Mouse (Mus musculus): ENCODE data around the gene Urgcp. TPM values are rescaled to one million over a fixed set of nuclear protein-coding genes. Genes with fewer than 3 reads are reported as not detected.

Urgcp gene
- polyA plus RNA-seq, 1 experiment = 0.51 TPM

- no peaks in the 10 kb centered on the region for H3K9me3 ChIP-seq (ENCODE audit: control insufficient read depth, low read length)
- H3K4me3 ChIP-seq (replicated peaks) = peak overlapping the region; percentile 98
- peaks cover 22% of the 10 kb centered on the region for H3K36me3 ChIP-seq (ENCODE audit: control insufficient read depth)
- H3K4me1 ChIP-seq (ENCODE audit: control insufficient read depth) = peaks cover 28% of the 10 kb centered on the region
- TF ChIP-seq GATA1 (IDR thresholded peaks at IDR 0.05; ENCODE audit: low read length) = no peak
- no peaks in the 10 kb centered on the region for H3K27me3 ChIP-seq (ENCODE audit: control insufficient read depth)
These were observed 56.2 kb downstream of the Urgcp start for GRCm38 (mm10) chr11:5705972-5706371.

- Histone ChIP-seq H3K4me1 (ENCODE audit: control insufficient read depth) (peaks cover 31% of the 10 kb centered on the region), H3K9me3 (ENCODE audit: control insufficient read depth, low read length) (no peaks in the 10 kb centered on the region), H3K4me3 (replicated peaks) (no peak overlapping the region), H3K27me3 (ENCODE audit: control insufficient read depth) (no peaks in the 10 kb centered on the region), H3K36me3 (ENCODE audit: control insufficient read depth) (peaks cover 22% of the 10 kb centered on the region)
- TF ChIP-seq TAL1 (IDR thresholded peaks at IDR 0.05; ENCODE audit: low read length) (no peak), GATA1 (IDR thresholded peaks at IDR 0.05; ENCODE audit: low read length) (no peak)
These were observed 58.8 kb downstream of the Urgcp start for GRCm38 (mm10) chr11:5703341-5703740.

- Histone ChIP-seq H3K4me1 (ENCODE audit: control insufficient read depth) (peaks cover 27% of the 10 kb centered on the region), H3K27me3 (ENCODE audit: control insufficient read depth) (no peaks in the 10 kb centered on the region), H3K9me3 (ENCODE audit: control insufficient read depth, low read length) (no peaks in the 10 kb centered on the region), H3K36me3 (ENCODE audit: control insufficient read depth) (peaks cover 22% of the 10 kb centered on the region), H3K4me3 (replicated peaks) (no peak overlapping the region)
- TF ChIP-seq TAL1 (IDR thresholded peaks at IDR 0.05; ENCODE audit: low read length) (no peak), GATA1 (IDR thresholded peaks at IDR 0.05; ENCODE audit: low read length) (no peak)
These were observed 59.2 kb downstream of the Urgcp start for GRCm38 (mm10) chr11:5702957-5703332.

- peaks cover 22% of the 10 kb centered on the region for H3K36me3 ChIP-seq (ENCODE audit: control insufficient read depth)
- H3K27me3 ChIP-seq (ENCODE audit: control insufficient read depth) = no peaks in the 10 kb centered on the region
- TF ChIP-seq TAL1 (IDR thresholded peaks at IDR 0.05; ENCODE audit: low read length) (no peak), GATA1 (IDR thresholded peaks at IDR 0.05; ENCODE audit: low read length) (no peak)
- H3K9me3 ChIP-seq (ENCODE audit: control insufficient read depth, low read length) = no peaks in the 10 kb centered on the region
- no peak overlapping the region for H3K4me3 ChIP-seq (replicated peaks)
- peaks cover 25% of the 10 kb centered on the region for H3K4me1 ChIP-seq (ENCODE audit: control insufficient read depth)
These were observed 59.8 kb downstream of the Urgcp start for GRCm38 (mm10) chr11:5702271-5702956.

GRCm38 (mm10) chr11:5701821-5702220 lies 60.4 kb downstream of the Urgcp start:
- TF ChIP-seq GATA1 (IDR thresholded peaks at IDR 0.05; ENCODE audit: low read length) (no peak), TAL1 (IDR thresholded peaks at IDR 0.05; ENCODE audit: low read length) (no peak)

GRCm38 (mm10) chr11:5701300-5701699 lies 60.9 kb downstream of the Urgcp start:
- Histone ChIP-seq H3K4me1 (ENCODE audit: control insufficient read depth) (peaks cover 15% of the 10 kb centered on the region), H3K36me3 (ENCODE audit: control insufficient read depth) (peaks cover 22% of the 10 kb centered on the region), H3K9me3 (ENCODE audit: control insufficient read depth, low read length) (no peaks in the 10 kb centered on the region), H3K4me3 (replicated peaks) (no peak overlapping the region), H3K27me3 (ENCODE audit: control insufficient read depth) (no peaks in the 10 kb centered on the region)
- no peak for TF ChIP-seq GATA1 (IDR thresholded peaks at IDR 0.05; ENCODE audit: low read length)

More at GRCm38 (mm10) chr11:5701821-5702220, 60.4 kb downstream of the Urgcp start:
- Histone ChIP-seq H3K27me3 (ENCODE audit: control insufficient read depth) (no peaks in the 10 kb centered on the region), H3K9me3 (ENCODE audit: control insufficient read depth, low read length) (no peaks in the 10 kb centered on the region), H3K4me3 (replicated peaks) (no peak overlapping the region), H3K36me3 (ENCODE audit: control insufficient read depth) (peaks cover 22% of the 10 kb centered on the region), H3K4me1 (ENCODE audit: control insufficient read depth) (peaks cover 21% of the 10 kb centered on the region)

- Histone ChIP-seq H3K36me3 (ENCODE audit: control insufficient read depth) (peaks cover 21% of the 10 kb centered on the region), H3K4me3 (replicated peaks) (no peak overlapping the region), H3K4me1 (ENCODE audit: control insufficient read depth) (peaks cover 10% of the 10 kb centered on the region), H3K9me3 (ENCODE audit: control insufficient read depth, low read length) (no peaks in the 10 kb centered on the region), H3K27me3 (ENCODE audit: control insufficient read depth) (no peaks in the 10 kb centered on the region)
- TF ChIP-seq TAL1 (IDR thresholded peaks at IDR 0.05; ENCODE audit: low read length) (no peak), GATA1 (IDR thresholded peaks at IDR 0.05; ENCODE audit: low read length) (no peak)
These were observed 61.4 kb downstream of the Urgcp start for GRCm38 (mm10) chr11:5700808-5701207.

GRCm38 (mm10) chr11:5691775-5692174 lies 70.4 kb downstream of the Urgcp start:
- H3K4me1 ChIP-seq (ENCODE audit: control insufficient read depth) = no peaks in the 10 kb centered on the region

GRCm38 (mm10) chr11:5684283-5684682 lies 77.9 kb downstream of the Urgcp start:
- H3K27me3 ChIP-seq (ENCODE audit: control insufficient read depth) = no peaks in the 10 kb centered on the region
- TF ChIP-seq GATA1 (IDR thresholded peaks at IDR 0.05; ENCODE audit: low read length) (no peak), TAL1 (IDR thresholded peaks at IDR 0.05; ENCODE audit: low read length) (no peak)
- H3K4me1 ChIP-seq (ENCODE audit: control insufficient read depth) = no peaks in the 10 kb centered on the region

More at GRCm38 (mm10) chr11:5691775-5692174, 70.4 kb downstream of the Urgcp start:
- no peaks in the 10 kb centered on the region for H3K27me3 ChIP-seq (ENCODE audit: control insufficient read depth)
- H3K4me3 ChIP-seq (replicated peaks) = no peak overlapping the region
- no peaks in the 10 kb centered on the region for H3K9me3 ChIP-seq (ENCODE audit: control insufficient read depth, low read length)
- TF ChIP-seq TAL1 (IDR thresholded peaks at IDR 0.05; ENCODE audit: low read length) (no peak), GATA1 (IDR thresholded peaks at IDR 0.05; ENCODE audit: low read length) (no peak)
- H3K36me3 ChIP-seq (ENCODE audit: control insufficient read depth) = no peaks in the 10 kb centered on the region

GRCm38 (mm10) chr11:5682541-5682940 lies 79.6 kb downstream of the Urgcp start:
- no peaks in the 10 kb centered on the region for H3K27me3 ChIP-seq (ENCODE audit: control insufficient read depth)
- H3K4me3 ChIP-seq (replicated peaks) = no peak overlapping the region
- H3K36me3 ChIP-seq (ENCODE audit: control insufficient read depth) = no peaks in the 10 kb centered on the region
- H3K4me1 ChIP-seq (ENCODE audit: control insufficient read depth) = no peaks in the 10 kb centered on the region
- H3K9me3 ChIP-seq (ENCODE audit: control insufficient read depth, low read length) = no peaks in the 10 kb centered on the region
- TF ChIP-seq GATA1 (IDR thresholded peaks at IDR 0.05; ENCODE audit: low read length) = no peak

More at GRCm38 (mm10) chr11:5684283-5684682, 77.9 kb downstream of the Urgcp start:
- H3K36me3 ChIP-seq (ENCODE audit: control insufficient read depth) = no peaks in the 10 kb centered on the region
- H3K4me3 ChIP-seq (replicated peaks) = no peak overlapping the region
- no peaks in the 10 kb centered on the region for H3K9me3 ChIP-seq (ENCODE audit: control insufficient read depth, low read length)

Other genes starting within 250 kb of the Urgcp start
- gene Xbp1, start 241.7 kb downstream of the Urgcp start, polyA plus RNA-seq (2012) = 0.70 and 1.1 TPM in 2 replicates
- gene Ccdc117, start 220.2 kb downstream of the Urgcp start, polyA plus RNA-seq (2012) = 0.18 and 0.27 TPM in 2 replicates
- gene Ankrd36, start 192.7 kb downstream of the Urgcp start, polyA plus RNA-seq (2012) = not detected in 2 replicates
- gene Mrps24, start 46.7 kb downstream of the Urgcp start, polyA plus RNA-seq (2012) = 10.8 and 14.0 TPM in 2 replicates
- 5.7 and 5.8 TPM in 2 replicates for gene Dbnl, start 26.1 kb upstream of the Urgcp start, polyA plus RNA-seq (2012)
- not detected in 2 replicates for gene Pgam2, start 41.4 kb upstream of the Urgcp start, polyA plus RNA-seq (2012)
- 0.09 and 0.13 TPM in 2 replicates for gene Polm, start 75.6 kb upstream of the Urgcp start, polyA plus RNA-seq (2012)
- 0.02 TPM in 1 of 2 replicates, not detected in the other for gene Aebp1, start 99.6 kb upstream of the Urgcp start, polyA plus RNA-seq (2012)
- gene Pold2, start 115.9 kb upstream of the Urgcp start, polyA plus RNA-seq (2012) = 23.0 and 25.9 TPM in 2 replicates
- gene Myl7, start 136.4 kb upstream of the Urgcp start, polyA plus RNA-seq (2012) = 0.56 and 0.86 TPM in 2 replicates
- gene Gck, start 187.7 kb upstream of the Urgcp start, polyA plus RNA-seq (2012) = not detected in 2 replicates
- gene Ykt6, start 193.3 kb upstream of the Urgcp start, polyA plus RNA-seq (2012) = 0.60 and 1.2 TPM in 2 replicates